Mouse (Mus musculus): Measurements from ENCODE around the gene Ckb.

- TF ChIP-seq CTCF (conservative IDR thresholded peaks at IDR 0.05; ENCODE audit: low read length) (no peak), POU5F1 (IDR thresholded peaks at IDR 0.05; ENCODE audit: borderline replicate concordance, low read length) (no peak), NANOG (IDR thresholded peaks at IDR 0.05; ENCODE audit: borderline replicate concordance, low read length) (no peak)
Observed at GRCm38 (mm10) chr12:111686390-111686789, 14.3 kb upstream of the Ckb start.

Data from E14TG2a.4 (cell line).